Mouse (Mus musculus) CH12.LX (cell line): ENCODE measurements at regions not wholly inside any gene's neighbourhood (a gene's known extent, or its start where the extent isn't known, plus 50 kb on each side); places are given as distances from the start of the nearest gene placed in this dataset.

Source experiments
- DNase-seq: peaks from one replicate; pipeline ENCODE4 v3.0.0-alpha.2; 2013; ENCODE audit errors: extremely low read depth
- H3K27ac ChIP-seq: 2 replicates; pipeline ENCODE4 v1.5.1; 2012; ENCODE audit warnings: low read depth, mild to moderate bottlenecking, control low read depth, moderate library complexity; ENCODE audit not compliant: insufficient read depth
- H3K27me3 ChIP-seq: replicated peaks from 2 replicates; pipeline ENCODE3; 2012; ENCODE audit warnings: inconsistent platforms
- H3K36me3 ChIP-seq, 2 experiments: replicated peaks in 1 of 2; 2 replicates each; pipeline versions ENCODE3 to v1.6.1; 2012; ENCODE audit warnings: inconsistent platforms in 1 of 2, low read length in 1 of 2, mild to moderate bottlenecking in 1 of 2, mixed read lengths in 1 of 2, moderate library complexity in 1 of 2; ENCODE audit not compliant: control insufficient read depth in 1 of 2, insufficient read depth in 1 of 2
- H3K4me1 ChIP-seq, 2 experiments: 2 replicates each; pipeline ENCODE4 v1.6.1; 2012; ENCODE audit warnings: inconsistent platforms in 1 of 2, moderate library complexity in 1 of 2; ENCODE audit not compliant: insufficient read depth in 2 of 2, control insufficient read depth in 1 of 2
- H3K4me2 ChIP-seq: 2 replicates; pipeline ENCODE4 v1.6.1; 2012; ENCODE audit warnings: low read depth, mild to moderate bottlenecking, control low read depth; ENCODE audit not compliant: poor library complexity, insufficient read depth, severe bottlenecking
- H3K4me3 ChIP-seq, 3 experiments: fragments of 150-350 bp in 1 of 3; sonication (generic) in 1 of 3; replicated peaks in 1 of 3; 2 replicates each; pipeline versions ENCODE3 to v1.5.1; 2011 to 2012; ENCODE audit warnings: low read depth in 2 of 3, low read length in 2 of 3, mild to moderate bottlenecking in 2 of 3, moderate library complexity in 2 of 3, control low read depth in 1 of 3, improper control_type of control experiment in 1 of 3, inconsistent platforms in 1 of 3, mixed read lengths in 1 of 3; ENCODE audit not compliant: poor library complexity in 1 of 3
- H3K79me2 ChIP-seq: replicated peaks from 2 replicates; pipeline ENCODE4 v1.6.1; 2012; ENCODE audit warnings: mild to moderate bottlenecking, moderate library complexity; ENCODE audit not compliant: control insufficient read depth, poor library complexity, insufficient read depth, severe bottlenecking; ENCODE audit errors: extremely low read depth
- H3K9ac ChIP-seq: 2 replicates; pipeline ENCODE4 v1.6.1; 2012; ENCODE audit warnings: low read depth, mild to moderate bottlenecking, control low read depth, moderate library complexity; ENCODE audit not compliant: insufficient read depth
- H3K9me3 ChIP-seq: replicated peaks from 2 replicates; pipeline ENCODE3; 2012; ENCODE audit warnings: low read length, inconsistent platforms, mixed read lengths
- CHD1 ChIP-seq: IDR thresholded peaks from 2 replicates; pipeline ENCODE4 v1.6.1; 2012; ENCODE audit warnings: low read depth, low read length, improper control_type of control experiment, inconsistent platforms
- CHD2 ChIP-seq: IDR thresholded peaks from 2 replicates; pipeline ENCODE4 v1.6.1; 2011; ENCODE audit warnings: low read length, improper control_type of control experiment
- E2F4 ChIP-seq: IDR thresholded peaks from 2 replicates; pipeline ENCODE4 v1.6.1; 2011; ENCODE audit warnings: low read depth, low read length, improper control_type of control experiment; ENCODE audit not compliant: insufficient replicate concordance
- ELF1 ChIP-seq: IDR thresholded peaks from 2 replicates; pipeline ENCODE4 v1.6.1; 2014; ENCODE audit warnings: low read depth, mild to moderate bottlenecking, inconsistent platforms, low read length, improper control_type of control experiment
- EP300 ChIP-seq: IDR thresholded peaks from 2 replicates; pipeline ENCODE4 v1.6.1; 2011; ENCODE audit warnings: low read length, improper control_type of control experiment
- ETS1 ChIP-seq: conservative IDR thresholded peaks from 2 replicates; pipeline ENCODE4 v1.6.1; 2012; ENCODE audit warnings: low read depth, mild to moderate bottlenecking, inconsistent platforms, low read length, improper control_type of control experiment, moderate library complexity
- HCFC1 ChIP-seq: IDR thresholded peaks from 2 replicates; pipeline ENCODE4 v1.6.1; 2012; ENCODE audit warnings: low read depth, mild to moderate bottlenecking, inconsistent platforms, low read length, improper control_type of control experiment
- KAT2A ChIP-seq: IDR thresholded peaks from 2 replicates; pipeline ENCODE4 v1.6.1; 2012; ENCODE audit warnings: low read length, improper control_type of control experiment, inconsistent platforms; ENCODE audit not compliant: insufficient replicate concordance
- MEF2A ChIP-seq: IDR thresholded peaks from 2 replicates; pipeline ENCODE4 v1.6.1; 2014; ENCODE audit warnings: low read depth, mild to moderate bottlenecking, inconsistent platforms, low read length, improper control_type of control experiment, borderline replicate concordance
- MYC ChIP-seq: IDR thresholded peaks from 2 replicates; pipeline ENCODE4 v1.6.1; 2011; ENCODE audit warnings: low read depth, mild to moderate bottlenecking, improper control_type of control experiment, low read length
- PAX5 ChIP-seq: IDR thresholded peaks from 2 replicates; pipeline ENCODE4 v1.6.1; 2012; ENCODE audit warnings: low read length, inconsistent platforms, mixed read lengths
- POLR2A ChIP-seq: IDR thresholded peaks from 2 replicates; pipeline ENCODE4 v1.6.1; 2011; ENCODE audit warnings: low read depth, mild to moderate bottlenecking, improper control_type of control experiment, low read length
- POLR2AphosphoS2 ChIP-seq: IDR thresholded peaks from 2 replicates; pipeline ENCODE4 v1.6.1; 2011; ENCODE audit warnings: low read depth, low read length, improper control_type of control experiment
- RAD21 ChIP-seq: IDR thresholded peaks from 2 replicates; pipeline ENCODE4 v1.6.1; 2011; ENCODE audit warnings: low read depth, mild to moderate bottlenecking, low read length, improper control_type of control experiment, moderate library complexity
- SIN3A ChIP-seq: IDR thresholded peaks from 2 replicates; pipeline ENCODE4 v1.6.1; 2012; ENCODE audit warnings: low read length, improper control_type of control experiment, inconsistent platforms
- TCF12 ChIP-seq: IDR thresholded peaks from 2 replicates; pipeline ENCODE4 v1.6.1; 2014; ENCODE audit warnings: low read depth, mild to moderate bottlenecking, inconsistent platforms, low read length, improper control_type of control experiment
- UBTF ChIP-seq: IDR thresholded peaks from 2 replicates; pipeline ENCODE4 v1.6.1; 2012; ENCODE audit warnings: low read depth, mild to moderate bottlenecking, inconsistent platforms, low read length, improper control_type of control experiment, moderate library complexity
- USF1 ChIP-seq: IDR thresholded peaks from 2 replicates; pipeline ENCODE4 v1.6.1; 2014; ENCODE audit warnings: low read depth, mild to moderate bottlenecking, inconsistent platforms, low read length, improper control_type of control experiment
- USF2 ChIP-seq: conservative IDR thresholded peaks from 2 replicates; pipeline ENCODE4 v1.6.1; 2011; ENCODE audit warnings: low read depth, low read length, improper control_type of control experiment
- ZNF384 ChIP-seq: IDR thresholded peaks from 2 replicates; pipeline ENCODE4 v1.6.1; 2012; ENCODE audit warnings: low read depth, low read length, improper control_type of control experiment, inconsistent platforms
- dilution Hi-C: fragments of 300-500 bp; cut with MboI; formaldehyde crosslinking; loops from 2 replicates; pipeline ENCODE4 v1.14.3; 2020; ENCODE audit warnings: low sequenced_read_pairs; ENCODE audit not compliant: extremely low pct_unique_long_range_greater_than_20kb, extremely low pct_ligation_motif_present
- in situ Hi-C: fragments of 300-500 bp; cut with MboI; formaldehyde crosslinking; loops from 3 replicates; pipeline ENCODE4 v1.14.3; 2019; ENCODE audit warnings: low sequenced_read_pairs, low pct_ligation_motif_present, low pct_unique_long_range_greater_than_20kb, mixed read lengths

DNA sequence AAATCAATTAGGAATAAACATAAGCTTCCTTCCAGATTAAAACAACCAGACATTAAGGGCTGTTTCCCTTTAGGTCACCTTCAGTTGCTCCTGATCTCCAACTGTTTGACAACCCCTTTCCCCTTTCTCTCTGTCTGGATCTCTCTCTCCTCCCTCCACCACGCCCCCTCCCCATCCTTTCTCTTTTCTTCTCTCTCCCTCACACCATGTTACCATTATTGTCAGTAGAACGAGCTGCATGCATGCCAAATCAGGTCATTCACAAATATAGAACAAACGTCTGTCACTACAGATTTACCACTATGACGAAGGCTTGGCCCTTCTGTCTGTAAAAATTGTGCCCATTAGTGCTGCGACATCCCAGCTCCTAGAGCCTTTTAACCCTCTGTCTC, 258.9 kb downstream of the Cd83 start:
- Histone ChIP-seq H3K27me3 (no peaks in the 10 kb centered on the region), H3K4me3 (no peak overlapping the region), H3K9me3 (no peaks in the 10 kb centered on the region), H3K9ac (no peak overlapping the region), H3K79me2 (no peaks in the 10 kb centered on the region), H3K36me3 (no peaks in the 10 kb centered on the region), H3K4me2 (no peak overlapping the region), H3K4me1 (peaks cover 0 to 5% of the 10 kb centered on the region in 2 experiments; a peak in 2 of 4 replicates), H3K27ac (no peak overlapping the region)
- in situ Hi-C loops (no loop called here), dilution Hi-C loops (no loop called here)
- TF ChIP-seq CHD1: no peak
- TF ChIP-seq POLR2A: no peak
- TF ChIP-seq USF2: no peak
- TF ChIP-seq MYC: no peak
- no peak for TF ChIP-seq TCF12
- no peak for TF ChIP-seq ETS1
- TF ChIP-seq USF1: no peak
- no peak for TF ChIP-seq ELF1
- no peak for TF ChIP-seq CHD2
- TF ChIP-seq SIN3A: no peak
- TF ChIP-seq POLR2AphosphoS2: no peak
- no peak for TF ChIP-seq UBTF
- TF ChIP-seq HCFC1: no peak
- TF ChIP-seq KAT2A: no peak
- no peak for DNase-seq

DNA sequence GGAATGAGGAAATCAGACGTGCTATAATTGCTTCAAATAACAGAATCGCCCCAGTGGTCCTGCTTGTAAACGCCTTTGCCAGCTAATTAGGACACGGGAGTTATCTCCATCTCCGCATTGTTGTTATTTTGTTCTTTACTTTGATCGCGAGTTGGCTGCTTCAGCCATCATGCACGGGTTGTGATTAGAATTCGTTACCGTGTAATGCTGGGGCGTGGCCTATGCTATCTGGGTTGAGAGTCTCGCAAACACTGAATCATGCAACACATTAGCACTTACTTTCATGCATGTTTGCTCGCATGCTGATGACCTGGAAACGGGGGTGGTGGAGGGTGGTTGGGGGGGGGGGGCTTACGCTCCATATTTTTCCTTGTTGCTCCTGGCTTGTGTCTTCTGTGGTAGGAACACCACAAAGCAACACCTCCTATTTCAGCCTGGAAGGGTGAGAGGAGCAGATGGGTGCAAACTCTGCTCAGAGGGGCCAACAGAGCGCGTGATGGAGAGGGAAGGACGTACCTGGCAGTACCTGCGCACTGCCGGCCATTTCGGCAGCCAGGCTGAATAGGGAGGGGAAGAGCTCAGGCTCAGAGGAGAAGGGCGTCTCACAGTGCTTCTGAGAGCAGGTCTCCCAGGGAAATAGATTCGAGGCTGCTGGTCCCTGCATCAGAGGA, 260.1 kb downstream of the Cd83 start:
- peaks cover 0 to 3% of the 10 kb centered on the region in 2 experiments; a peak in 2 of 4 replicates for H3K4me1 ChIP-seq
- in situ Hi-C loops (no loop called here), dilution Hi-C loops (no loop called here)
- H3K27me3 ChIP-seq: no peaks in the 10 kb centered on the region
- H3K36me3 ChIP-seq: no peaks in the 10 kb centered on the region
- no peak overlapping the region for H3K4me3 ChIP-seq
- H3K27ac ChIP-seq: no peak overlapping the region
- H3K9ac ChIP-seq: no peak overlapping the region
- no peak overlapping the region for H3K4me2 ChIP-seq
- H3K79me2 ChIP-seq: no peaks in the 10 kb centered on the region
- TF ChIP-seq EP300 (no peak), PAX5 (no peak), MEF2A (no peak), RAD21 (no peak), CHD2 (no peak), E2F4 (no peak), ZNF384 (no peak)
- TF ChIP-seq, all 38 proteins: peak for 0
- DNase-seq: no peak
- no peaks in the 10 kb centered on the region for H3K9me3 ChIP-seq
